ENCODE assay signal across 10 mouse cellular contexts in genomic region chr1:37636169-37636568, GRCm38 (mm10).
A peak's percentile ranks its signal among the peaks of the same experiment; 100 is the strongest.
DNase-seq lines count a peak whose midpoint lies in the region; ATAC-seq and TF ChIP-seq lines count a peak whose summit lies in the region.
"Had no signal": no experiment of that assay in that cellular context is flagged by ENCODE, and none has a peak within 500 bp of the region (broad histone marks: within the 10 kb centered on the region; RNA-seq: fewer than 3 reads in every experiment).

No protein-coding gene starts in this region.

- no peak overlapping the region for H3K9ac ChIP-seq in kidney, embryonic 14.5 days (ENCODE audit: low read depth, low read length)
- H3K9ac ChIP-seq: liver, embryonic 14.5 days had no signal

- H3K4me2 ChIP-seq in kidney, embryonic 14.5 days (replicated peaks; ENCODE audit: low read depth, low read length): no peak overlapping the region

- H3K27ac ChIP-seq in kidney, embryonic 14.5 days (ENCODE audit: low read depth, low read length): no peak overlapping the region
- no peak overlapping the region for H3K27ac ChIP-seq in embryonic facial prominence, embryonic 10.5 days (replicated peaks)
- H3K27ac ChIP-seq: liver, embryonic 14.5 days had no signal

- no peaks in the 10 kb centered on the region for H3K27me3 ChIP-seq in kidney, embryonic 14.5 days (ENCODE audit: control insufficient read depth, insufficient read depth, low read length)
- 0 out of 2 replicates have a peak, but pooled peaks cover 2% of the 10 kb centered on the region for H3K27me3 ChIP-seq in E14TG2a.4 (ENCODE audit: insufficient read depth, low read length)
- no peaks in the 10 kb centered on the region for H3K27me3 ChIP-seq in embryonic facial prominence, embryonic 10.5 days (replicated peaks; ENCODE audit: low read depth, poor library complexity, severe bottlenecking)

- ATAC-seq in kidney, embryonic 14.5 days (ENCODE audit: low FRiP score, low TSS enrichment): no peak

- no peaks in the 10 kb centered on the region for H3K4me1 ChIP-seq in kidney, embryonic 14.5 days (ENCODE audit: control insufficient read depth, insufficient read depth, low read length)
- peaks cover 8% of the 10 kb centered on the region for H3K4me1 ChIP-seq in E14TG2a.4 (replicated peaks; ENCODE audit: low read depth, low read length)
- H3K4me1 ChIP-seq in embryonic facial prominence, embryonic 10.5 days: no peaks in the 10 kb centered on the region

- WGBS in kidney, embryonic 14.5 days: 78% methylated on average over 1 of the region's 2 CpGs
- WGBS in embryonic facial prominence, embryonic 10.5 days: 42% methylated on average over 2 of the region's 2 CpGs

- peak; percentile 24; the same call in 1 of the 2 replicates for TF ChIP-seq CTCF in E14TG2a.4 (conservative IDR thresholded peaks at IDR 0.05; ENCODE audit: low read length)

- DNase-seq in adrenal gland, postnatal 25 days: peak; percentile 39
- DNase-seq in adrenal gland, adult 18-20 months (ENCODE audit: low spot score in 2 of 2): no peak
- DNase-seq in kidney, adult 9 months: peak; percentile 33
- peak; percentile 74 for DNase-seq in kidney, postnatal 10 days
- DNase-seq in embryonic facial prominence, embryonic 10.5 days (ENCODE audit: low spot score): no peak
- no peak for DNase-seq in left cerebral cortex, adult 8-10 months (ENCODE audit: low spot score in 2 of 2)

- no peaks in the 10 kb centered on the region for H3K9me3 ChIP-seq in kidney, embryonic 14.5 days (ENCODE audit: control insufficient read depth, low read length)
- no peaks in the 10 kb centered on the region for H3K9me3 ChIP-seq in E14TG2a.4 (ENCODE audit: low read length)
- H3K9me3 ChIP-seq in embryonic facial prominence, embryonic 10.5 days: no peaks in the 10 kb centered on the region

- no peaks in the 10 kb centered on the region for H3K36me3 ChIP-seq in kidney, embryonic 14.5 days (ENCODE audit: control insufficient read depth, insufficient read depth, low read length)
- H3K36me3 ChIP-seq in E14TG2a.4 (ENCODE audit: insufficient read depth, low read length): no peaks in the 10 kb centered on the region
- H3K36me3 ChIP-seq in embryonic facial prominence, embryonic 10.5 days (replicated peaks): no peaks in the 10 kb centered on the region

- H3K4me3 ChIP-seq in kidney, embryonic 14.5 days (ENCODE audit: low read length): no peak overlapping the region
- H3K4me3 ChIP-seq in E14TG2a.4 (replicated peaks; ENCODE audit: low read length): no peak overlapping the region
- H3K4me3 ChIP-seq in embryonic facial prominence, embryonic 10.5 days: no peak overlapping the region
- H3K4me3 ChIP-seq: myocyte had no signal

Comparison
In these comparisons a context has a peak if more than half of its experiments do, and no peak if none do; other contexts are left out.
1. DNase-seq: peak in adrenal gland, postnatal 25 days (single experiment), kidney, adult 9 months (single experiment) and kidney, postnatal 10 days (single experiment); none in adrenal gland, adult 18-20 months (0 of 2), embryonic facial prominence, embryonic 10.5 days (single experiment) and left cerebral cortex, adult 8-10 months (0 of 2).